Mouse (Mus musculus): ENCODE measurements around the gene Plekhm2. TPM values are rescaled to one million over a fixed set of nuclear protein-coding genes. Genes with fewer than 3 reads are reported as not detected.

Plekhm2 gene
- 1.3 TPM for polyA plus RNA-seq (2014; fragmentation: Illumina TruSeq; extraction: RNeasy Lipid Tissue Mini Kit (QIAGEN cat#74804); ENCODE audit: low read depth, low replicate concordance)

GRCm38 (mm10) chr4:141664799-141665198 lies at the start of gene Plekhm2:
Gene Plekhm2 (minus strand): TSS chr4:141664899.

GRCm38 (mm10) chr4:141685499-141685898 lies 20.8 kb upstream of the Plekhm2 start, which contains the start of gene Rsc1a1:
Gene Rsc1a1 (minus strand): TSS chr4:141685599.

DNA sequence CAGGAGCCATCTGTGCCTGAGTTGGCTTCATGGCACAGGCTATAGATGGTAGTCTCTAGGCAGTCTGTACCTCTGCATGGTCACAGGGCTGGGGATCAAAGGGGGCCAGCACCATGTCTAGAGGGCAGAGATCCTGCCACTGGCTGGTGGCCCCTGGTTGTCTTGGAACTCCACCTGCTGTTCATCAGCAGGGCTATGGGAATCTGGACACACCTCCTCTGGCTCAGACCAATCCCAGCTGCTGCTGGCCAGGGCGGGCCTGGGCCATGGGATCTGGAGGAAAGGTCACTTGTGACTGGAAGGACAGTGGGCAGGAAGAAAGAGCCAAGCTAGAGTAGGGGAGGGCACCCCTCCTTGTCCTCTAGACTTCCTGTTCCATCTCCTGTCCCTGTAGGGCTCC lies 41.0 kb downstream of the Plekhm2 start, which contains the start of gene Slc25a34:
Gene Slc25a34 (minus strand): TSS at position 156 of the 400 bp plus-strand sequence.

GRCm38 (mm10) chr4:141618565-141619243 lies 46.0 kb downstream of the Plekhm2 start, which contains the start of gene Tmem82:
Gene Tmem82 (minus strand): TSS chr4:141618633.

DNA sequence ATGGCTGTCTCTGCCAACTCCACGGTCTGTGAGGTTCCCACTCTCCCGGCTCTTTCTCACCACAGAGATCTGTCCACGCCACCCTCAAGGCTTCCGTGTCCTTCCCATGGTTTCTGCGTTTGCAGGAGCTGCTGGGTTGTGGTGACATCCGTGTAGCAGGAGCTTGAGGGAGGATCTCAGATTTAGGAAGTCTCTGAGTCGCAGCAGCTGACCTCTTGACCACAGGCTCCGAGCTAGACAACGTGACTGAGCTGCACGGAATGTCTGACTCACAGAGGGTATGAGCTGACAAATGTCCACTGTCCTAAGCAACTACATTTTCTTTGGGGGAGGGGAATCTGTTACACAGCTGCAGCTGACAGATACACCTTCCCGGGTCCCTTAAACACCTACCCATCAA lies 58.8 kb downstream of the Plekhm2 start, which contains the start of gene Fblim1:
Gene Fblim1 (minus strand): TSS at position 236 of the 400 bp plus-strand sequence.

Other genes with a start within 250 kb of the Plekhm2 start
- not detected for gene Clcnkb, start 248.9 kb downstream of the Plekhm2 start, polyA plus RNA-seq (2014; fragmentation: Illumina TruSeq; extraction: RNeasy Lipid Tissue Mini Kit (QIAGEN cat#74804); ENCODE audit: low read depth, low replicate concordance)
- gene Hspb7, start 244.1 kb downstream of the Plekhm2 start, polyA plus RNA-seq (2014; fragmentation: Illumina TruSeq; extraction: RNeasy Lipid Tissue Mini Kit (QIAGEN cat#74804); ENCODE audit: low read depth, low replicate concordance): not detected
- not detected for gene Srarp, start 228.8 kb downstream of the Plekhm2 start, polyA plus RNA-seq (2014; fragmentation: Illumina TruSeq; extraction: RNeasy Lipid Tissue Mini Kit (QIAGEN cat#74804); ENCODE audit: low read depth, low replicate concordance)
- not detected for gene Zbtb17, start 220.2 kb downstream of the Plekhm2 start, polyA plus RNA-seq (2014; fragmentation: Illumina TruSeq; extraction: RNeasy Lipid Tissue Mini Kit (QIAGEN cat#74804); ENCODE audit: low read depth, low replicate concordance)
- gene Spen, start 126.3 kb downstream of the Plekhm2 start, polyA plus RNA-seq (2014; fragmentation: Illumina TruSeq; extraction: RNeasy Lipid Tissue Mini Kit (QIAGEN cat#74804); ENCODE audit: low read depth, low replicate concordance): 9.1 TPM
- 7.1 TPM for gene Fblim1, start 58.8 kb downstream of the Plekhm2 start, polyA plus RNA-seq (2014; fragmentation: Illumina TruSeq; extraction: RNeasy Lipid Tissue Mini Kit (QIAGEN cat#74804); ENCODE audit: low read depth, low replicate concordance)
- not detected for gene Tmem82, start 46.3 kb downstream of the Plekhm2 start, polyA plus RNA-seq (2014; fragmentation: Illumina TruSeq; extraction: RNeasy Lipid Tissue Mini Kit (QIAGEN cat#74804); ENCODE audit: low read depth, low replicate concordance)
- gene Slc25a34, start 41.1 kb downstream of the Plekhm2 start, polyA plus RNA-seq (2014; fragmentation: Illumina TruSeq; extraction: RNeasy Lipid Tissue Mini Kit (QIAGEN cat#74804); ENCODE audit: low read depth, low replicate concordance): 0.35 TPM
- gene Rsc1a1, start 20.7 kb upstream of the Plekhm2 start, polyA plus RNA-seq (2014; fragmentation: Illumina TruSeq; extraction: RNeasy Lipid Tissue Mini Kit (QIAGEN cat#74804); ENCODE audit: low read depth, low replicate concordance): not detected
- 33.9 TPM for gene Ddi2, start 58.5 kb upstream of the Plekhm2 start, polyA plus RNA-seq (2014; fragmentation: Illumina TruSeq; extraction: RNeasy Lipid Tissue Mini Kit (QIAGEN cat#74804); ENCODE audit: low read depth, low replicate concordance)
- gene Agmat, start 81.8 kb upstream of the Plekhm2 start, polyA plus RNA-seq (2014; fragmentation: Illumina TruSeq; extraction: RNeasy Lipid Tissue Mini Kit (QIAGEN cat#74804); ENCODE audit: low read depth, low replicate concordance): 0.70 TPM
- 11.1 TPM for gene Dnajc16, start 126.0 kb upstream of the Plekhm2 start, polyA plus RNA-seq (2014; fragmentation: Illumina TruSeq; extraction: RNeasy Lipid Tissue Mini Kit (QIAGEN cat#74804); ENCODE audit: low read depth, low replicate concordance)
- 17.0 TPM for gene Casp9, start 128.7 kb upstream of the Plekhm2 start, polyA plus RNA-seq (2014; fragmentation: Illumina TruSeq; extraction: RNeasy Lipid Tissue Mini Kit (QIAGEN cat#74804); ENCODE audit: low read depth, low replicate concordance)
- not detected for gene Cela2a, start 161.3 kb upstream of the Plekhm2 start, polyA plus RNA-seq (2014; fragmentation: Illumina TruSeq; extraction: RNeasy Lipid Tissue Mini Kit (QIAGEN cat#74804); ENCODE audit: low read depth, low replicate concordance)
- not detected for gene Ctrc, start 181.5 kb upstream of the Plekhm2 start, polyA plus RNA-seq (2014; fragmentation: Illumina TruSeq; extraction: RNeasy Lipid Tissue Mini Kit (QIAGEN cat#74804); ENCODE audit: low read depth, low replicate concordance)
- 2.2 TPM for gene Efhd2, start 210.0 kb upstream of the Plekhm2 start, polyA plus RNA-seq (2014; fragmentation: Illumina TruSeq; extraction: RNeasy Lipid Tissue Mini Kit (QIAGEN cat#74804); ENCODE audit: low read depth, low replicate concordance)

Data from adrenal gland, adult 10 weeks (tissue).